Mouse (Mus musculus): Measurements from ENCODE around the gene Srp54a. TPM values are rescaled to one million over a fixed set of nuclear protein-coding genes. Genes with fewer than 3 reads are reported as not detected.
"Not testable (repeated sequence)": the region's sequence is repeated elsewhere in the genome, so short reads cannot be mapped to it uniquely, and the experiment has no call there.

The Srp54a gene
- total RNA-seq, 2 experiments from 2014 or later: 88.9 to 194 TPM

DNA sequence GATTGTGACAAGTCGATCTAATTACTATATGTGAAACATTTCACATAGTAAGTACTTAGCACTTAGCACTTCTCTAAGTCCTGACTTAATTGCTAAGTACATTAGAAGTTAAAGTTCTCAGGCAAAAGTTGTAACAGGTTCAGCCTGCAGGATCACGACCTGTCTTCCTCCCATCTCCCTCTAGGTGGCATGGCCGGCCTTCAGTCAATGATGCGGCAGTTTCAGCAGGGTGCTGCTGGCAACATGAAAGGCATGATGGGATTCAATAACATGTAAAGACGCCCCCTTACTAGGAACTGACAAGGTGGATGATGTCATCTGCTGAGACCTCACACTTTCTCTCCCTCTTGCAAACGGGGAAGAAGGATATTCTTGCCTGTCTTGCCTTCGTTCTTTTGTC lies 32.6 kb downstream of the Srp54a start:
- ATAC-seq (replicated peaks; ENCODE audit: low FRiP score, low TSS enrichment, poor library complexity, severe bottlenecking): peak; percentile 91

DNA sequence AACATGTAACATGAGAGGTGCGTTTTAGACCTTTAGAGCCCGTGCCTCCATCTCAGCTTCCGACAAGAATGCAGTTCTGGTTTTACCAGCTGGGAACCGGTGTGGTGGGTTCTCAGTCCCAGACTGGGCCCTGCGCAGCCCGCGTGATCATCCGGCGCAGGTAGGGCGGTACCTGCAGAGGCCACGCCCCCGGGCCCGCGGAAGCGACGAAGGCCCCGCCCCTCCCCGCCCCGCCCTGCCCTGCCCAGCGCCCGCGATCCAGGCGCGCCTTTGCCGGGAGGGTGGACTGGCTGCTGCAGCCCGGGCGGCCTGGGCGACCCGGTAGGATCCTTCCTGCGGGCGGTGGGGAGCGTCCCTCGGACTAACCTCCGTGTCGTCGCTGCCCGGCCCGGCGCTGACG lies 44.2 kb downstream of the Srp54a start, which contains the start of gene Fam177a:
TSS of gene Fam177a (plus strand) at position 228 of the 400 bp plus-strand sequence.
- ATAC-seq (replicated peaks; ENCODE audit: low FRiP score, low TSS enrichment, poor library complexity, severe bottlenecking): peak; percentile 87

DNA sequence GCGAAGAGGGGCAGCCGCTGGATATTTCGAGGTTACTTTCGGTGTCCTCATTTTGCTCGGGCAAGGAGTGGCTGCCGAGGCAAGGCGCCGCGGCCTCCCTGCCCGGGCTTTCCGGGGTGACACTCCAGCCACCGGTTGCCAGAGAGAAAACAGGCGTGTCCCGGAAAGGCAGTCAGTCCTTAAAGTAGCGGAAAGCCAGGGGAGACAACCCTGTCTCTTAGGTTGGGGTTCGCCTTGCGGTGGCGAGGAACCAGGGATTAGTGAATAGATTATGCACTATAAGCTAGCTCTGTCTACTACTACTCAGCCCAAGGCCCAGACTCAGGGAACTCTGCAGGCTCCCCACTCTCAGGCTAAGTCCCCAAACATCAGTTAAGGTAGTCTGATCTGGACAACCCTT lies 44.7 kb downstream of the Srp54a start:
- ATAC-seq (replicated peaks; ENCODE audit: low FRiP score, low TSS enrichment, poor library complexity, severe bottlenecking): peak; percentile 74

DNA sequence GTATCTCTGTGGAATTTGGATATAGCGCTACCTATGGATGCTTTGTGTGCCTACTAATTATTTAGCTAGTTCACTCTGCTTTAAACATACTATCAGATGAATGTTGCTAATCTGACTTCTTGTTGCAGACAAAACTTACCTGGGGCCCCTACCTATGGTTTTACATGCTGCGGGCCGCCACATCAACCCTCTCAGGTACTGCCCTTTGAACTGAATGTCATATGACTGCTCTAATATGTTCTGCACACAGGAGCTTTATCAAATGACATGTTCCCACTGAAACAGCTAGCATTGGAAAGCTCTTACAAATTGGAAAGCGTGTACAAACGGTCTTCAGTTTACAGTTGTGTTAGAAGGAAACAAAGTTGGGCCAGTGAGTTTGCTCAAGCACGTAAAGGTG lies 55.5 kb downstream of the Srp54a start:
- ATAC-seq (replicated peaks; ENCODE audit: low FRiP score, low TSS enrichment, poor library complexity, severe bottlenecking): not testable (repeated sequence)

- ATAC-seq (replicated peaks; ENCODE audit: low FRiP score, low TSS enrichment, poor library complexity, severe bottlenecking): not testable (repeated sequence)
Measured at GRCm38 (mm10) chr12:55137859-55138258, 57.8 kb downstream of the Srp54a start.

DNA sequence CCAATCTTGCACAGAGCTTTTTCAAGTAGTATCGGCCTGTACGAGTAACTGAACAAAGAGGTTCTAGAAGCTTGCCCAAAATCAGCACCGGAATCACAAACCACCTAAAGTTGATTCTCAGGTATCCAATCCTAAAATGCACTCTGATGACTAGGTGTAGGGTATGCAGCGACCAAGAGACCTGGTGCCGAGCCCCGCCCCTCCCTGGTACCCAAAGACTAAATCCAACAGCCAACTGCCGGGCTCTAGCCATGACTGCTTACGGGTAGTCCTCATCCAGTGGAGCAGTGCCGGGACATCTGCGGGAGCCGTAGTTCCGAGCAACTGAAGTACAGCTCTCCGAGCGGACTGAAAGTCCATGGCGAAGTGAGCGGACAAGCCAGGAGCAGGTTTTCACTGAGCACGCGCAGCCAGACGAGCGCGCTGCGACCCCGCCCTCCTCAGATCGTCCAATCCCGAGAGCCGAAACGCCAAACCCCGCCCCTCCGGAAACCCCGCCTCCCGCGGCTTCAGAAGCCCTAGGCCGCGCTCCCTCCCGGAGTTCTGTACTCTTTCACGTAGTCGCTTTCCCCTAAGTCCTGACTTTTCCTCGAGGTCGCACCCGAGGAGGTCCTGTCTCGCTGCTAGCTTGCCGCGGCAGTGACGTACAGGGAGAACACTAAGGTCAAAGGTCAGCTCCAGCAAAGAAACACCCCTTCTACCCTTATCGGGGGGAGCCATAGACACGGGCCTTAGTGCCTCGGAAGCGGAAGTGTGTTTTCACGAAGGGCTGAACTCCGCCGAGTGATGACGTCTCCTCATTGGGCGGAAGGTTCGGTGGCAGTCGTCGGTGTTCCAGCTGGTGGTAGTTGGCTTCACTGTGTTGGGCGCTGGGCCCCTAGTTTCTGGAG lies 74.7 kb downstream of the Srp54a start, which contains the start of gene Srp54b:
TSS of gene Srp54b (plus strand) at position 546 of the 890 bp plus-strand sequence.
- ATAC-seq (replicated peaks; ENCODE audit: low FRiP score, low TSS enrichment, poor library complexity, severe bottlenecking): peak; percentile 97

DNA sequence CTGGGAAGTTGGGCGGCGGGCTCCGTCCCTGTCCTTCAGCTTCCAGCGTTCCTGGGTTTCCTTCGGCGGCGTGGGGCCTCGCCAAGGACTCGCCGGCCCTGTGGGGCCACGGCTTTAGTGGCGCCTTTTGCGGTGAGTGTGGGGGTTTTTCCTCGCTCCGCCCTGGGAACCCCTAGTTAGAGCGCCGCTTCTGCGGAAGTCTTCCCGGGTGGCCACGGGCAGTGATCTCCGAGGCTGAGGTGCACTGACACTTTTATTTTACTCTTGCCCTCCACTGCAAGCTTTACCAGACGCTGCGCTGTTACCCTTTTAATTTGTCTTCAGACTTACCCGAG lies 75.4 kb downstream of the Srp54a start:
- ATAC-seq (replicated peaks; ENCODE audit: low FRiP score, low TSS enrichment, poor library complexity, severe bottlenecking): peak; percentile 45; the same call in 1 of the 2 replicates

Other genes with a start within 250 kb of the Srp54a start
- 29.8 and 41.6 TPM in 2 replicates for gene Cfl2, start 217.4 kb upstream of the Srp54a start, total RNA-seq (2014; fragmentation: Nextera tagmentation)
- gene Cfl2, start 217.4 kb upstream of the Srp54a start, total RNA-seq (2017): 22.7 and 31.5 TPM in 2 replicates
- not detected in 2 replicates for gene Gm20403, start 93.7 kb upstream of the Srp54a start, total RNA-seq (2014; fragmentation: Nextera tagmentation)
- gene Gm20403, start 93.7 kb upstream of the Srp54a start, total RNA-seq (2017): not detected in 2 replicates
- 105 and 128 TPM in 2 replicates for gene Baz1a, start 65.9 kb upstream of the Srp54a start, total RNA-seq (2014; fragmentation: Nextera tagmentation)
- gene Baz1a, start 65.9 kb upstream of the Srp54a start, total RNA-seq (2017): 98.9 and 112 TPM in 2 replicates
- 32.7 and 33.2 TPM in 2 replicates for gene 2700097O09Rik, start 152 bp upstream of the Srp54a start, total RNA-seq (2014; fragmentation: Nextera tagmentation)
- gene 2700097O09Rik, start 152 bp upstream of the Srp54a start, total RNA-seq (2017): 19.6 and 20.7 TPM in 2 replicates
- 5.8 TPM in 1 of 2 replicates, not detected in the other for gene Fam177a, start 44.2 kb downstream of the Srp54a start, total RNA-seq (2014; fragmentation: Nextera tagmentation)
- 13.9 and 19.9 TPM in 2 replicates for gene Fam177a, start 44.2 kb downstream of the Srp54a start, total RNA-seq (2017)
- 18.3 and 26.0 TPM in 2 replicates for gene Srp54b, start 74.8 kb downstream of the Srp54a start, total RNA-seq (2014; fragmentation: Nextera tagmentation)
- gene Srp54b, start 74.8 kb downstream of the Srp54a start, total RNA-seq (2017): 51.0 and 107 TPM in 2 replicates
- gene 1700047I17Rik2, start 119.3 kb downstream of the Srp54a start, total RNA-seq (2014; fragmentation: Nextera tagmentation): 9.7 and 11.2 TPM in 2 replicates
- 4.9 TPM in 1 of 2 replicates, not detected in the other for gene 1700047I17Rik2, start 119.3 kb downstream of the Srp54a start, total RNA-seq (2017)
- gene Srp54c, start 149.9 kb downstream of the Srp54a start, total RNA-seq (2014; fragmentation: Nextera tagmentation): 19.0 and 33.7 TPM in 2 replicates
- gene Srp54c, start 149.9 kb downstream of the Srp54a start, total RNA-seq (2017): 109 and 117 TPM in 2 replicates
- 31.6 and 45.5 TPM in 2 replicates for gene 1110008L16Rik, start 219.3 kb downstream of the Srp54a start, total RNA-seq (2014; fragmentation: Nextera tagmentation)
- 40.3 and 47.5 TPM in 2 replicates for gene 1110008L16Rik, start 219.3 kb downstream of the Srp54a start, total RNA-seq (2017)
- 29.6 and 36.6 TPM in 2 replicates for gene Ppp2r3c, start 222.7 kb downstream of the Srp54a start, total RNA-seq (2014; fragmentation: Nextera tagmentation)
- 24.5 and 28.1 TPM in 2 replicates for gene Ppp2r3c, start 222.7 kb downstream of the Srp54a start, total RNA-seq (2017)

Data from megakaryocyte-erythroid progenitor cell, adult 5-6 weeks (primary cell).